Mouse (Mus musculus) adrenal gland, postnatal 25 days (tissue): ENCODE data around the gene Med8. TPM values are rescaled to one million over a fixed set of nuclear protein-coding genes. Genes with fewer than 3 reads are reported as not detected.

Experiments used
- DNase-seq: peaks from one replicate; pipeline ENCODE4 v3.0.0; 2021; ENCODE audit warnings: mixed read lengths
- long read RNA-seq: library from polyadenylated mRNA; stranded (forward); transcript quantifications from one replicate; pipeline ENCODE4 v2.0.0, GENCODE M21; 2021
- total RNA-seq: library from RNA; stranded (reverse); gene quantifications from 2 replicates; pipeline ENCODE4 v1.2.3, GENCODE M21; 2021

Gene Med8
- total RNA-seq: 67.9 and 85.3 TPM in 2 replicates
- long read RNA-seq, transcript Med8-201 (7 exons, 1,145 nt): major isoform, 39 of 67 reads
- long read RNA-seq, transcript Med8-203 (7 exons, 1,134 nt): minor isoform, 5 of 67 reads
- long read RNA-seq, partial matches to known transcripts: 15 of 67 reads
- long read RNA-seq, other reads (novel, unspliced or antisense): 7 of 67 reads

DNA sequence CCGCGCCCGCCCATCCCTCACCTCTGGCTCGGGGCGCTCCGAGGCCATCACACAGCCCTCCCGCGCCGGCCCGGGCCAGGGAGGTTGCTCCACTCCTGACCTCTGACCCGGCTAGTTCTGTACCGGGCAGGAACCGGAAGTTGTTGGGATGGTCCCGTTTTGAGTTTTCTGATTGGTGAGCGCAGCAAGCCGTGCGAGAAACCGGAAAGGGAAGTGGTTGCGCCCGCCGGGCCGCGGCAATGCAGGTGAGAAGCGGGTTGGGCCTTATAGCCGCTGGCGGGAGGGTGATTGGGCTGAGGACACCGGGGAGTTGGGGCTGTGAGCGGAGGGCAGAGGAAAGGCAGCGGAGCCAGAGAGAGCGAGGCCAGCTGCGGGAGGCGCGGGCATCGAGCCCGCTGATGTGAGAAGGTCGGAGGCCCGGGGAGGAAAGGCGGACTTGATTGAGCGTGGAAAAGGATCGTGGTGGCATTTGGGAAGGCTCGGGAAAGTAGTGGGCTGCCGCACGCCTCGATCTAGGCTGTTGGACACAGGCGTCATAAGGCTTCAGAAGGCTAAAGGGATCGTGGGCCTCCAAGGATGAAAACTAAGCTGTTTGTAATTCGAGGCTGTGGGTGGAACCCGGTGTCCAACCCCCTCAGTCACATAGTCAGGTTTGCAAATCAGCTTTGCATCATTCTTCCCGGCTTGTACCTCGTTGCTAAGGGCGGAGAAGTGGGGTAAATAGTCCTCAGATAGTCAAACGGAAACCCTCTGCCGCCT is at the start of gene Med8, which contains the start of gene Szt2:
TSS of gene Med8 (plus strand) at position 196 of the 759 bp plus-strand sequence.
TSS of gene Szt2 (minus strand) at position 132 of the 759 bp plus-strand sequence.
- DNase-seq: peak; percentile 84

DNA sequence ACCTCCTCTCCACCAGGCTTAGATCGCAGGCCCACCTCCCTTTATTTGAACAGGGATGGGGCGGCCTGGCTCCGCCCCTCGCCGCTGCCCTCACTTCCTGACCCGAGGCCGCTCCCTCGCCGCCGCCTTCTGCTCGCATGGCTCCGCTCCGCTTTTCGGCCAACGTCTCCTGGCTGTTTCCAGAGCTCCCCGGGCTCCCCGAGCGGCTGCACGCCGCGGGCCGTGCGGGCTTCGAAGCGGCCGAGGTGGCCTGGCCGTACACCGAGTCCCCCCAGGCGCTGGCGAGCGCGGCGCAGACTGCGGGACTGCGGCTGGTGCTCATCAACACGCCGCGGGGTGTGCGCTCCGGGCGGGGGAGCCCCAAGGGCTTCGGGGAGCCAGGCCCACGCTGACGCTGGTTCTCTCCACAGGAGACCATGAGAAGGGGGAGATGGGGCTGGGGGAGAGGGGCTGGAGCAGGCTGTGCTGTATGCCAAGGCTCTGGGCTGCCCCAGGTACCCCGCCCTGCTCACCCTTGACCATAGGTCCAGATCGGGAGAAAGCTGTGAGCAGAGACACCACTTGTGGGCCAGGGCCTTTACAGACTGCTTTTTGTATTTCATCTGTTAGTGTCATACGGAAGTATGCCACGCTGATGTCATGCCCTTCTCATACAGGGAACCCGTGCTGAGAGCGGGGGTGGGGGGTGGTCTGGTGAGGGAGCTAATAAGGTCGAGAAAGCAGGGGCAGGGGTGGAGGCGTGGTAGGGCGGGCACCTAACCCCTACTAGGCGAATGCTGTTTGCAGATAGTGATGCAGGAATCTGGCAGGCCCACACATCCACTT is 49.0 kb upstream of the Med8 start:
- DNase-seq: peak; percentile 77

DNA sequence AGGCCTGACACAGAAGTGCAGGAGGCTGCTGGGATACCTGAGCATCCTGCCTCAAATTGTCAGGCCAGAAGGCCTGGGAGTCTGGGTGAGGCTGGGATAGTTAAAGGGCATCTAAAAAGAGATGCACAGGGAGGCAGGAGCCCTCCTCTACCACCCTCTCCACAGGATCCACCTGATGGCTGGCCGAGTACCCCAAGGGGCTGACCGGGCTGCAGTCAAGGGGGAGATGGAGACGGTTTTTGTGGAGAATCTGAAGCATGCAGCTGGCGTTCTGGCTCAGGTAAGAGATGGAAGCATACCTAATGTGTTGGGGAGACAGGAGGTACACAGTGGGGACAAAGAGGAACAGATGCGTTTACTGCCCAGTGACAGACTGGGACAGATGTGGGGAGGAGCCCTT is 47.7 kb upstream of the Med8 start:
- no peak for DNase-seq

DNA sequence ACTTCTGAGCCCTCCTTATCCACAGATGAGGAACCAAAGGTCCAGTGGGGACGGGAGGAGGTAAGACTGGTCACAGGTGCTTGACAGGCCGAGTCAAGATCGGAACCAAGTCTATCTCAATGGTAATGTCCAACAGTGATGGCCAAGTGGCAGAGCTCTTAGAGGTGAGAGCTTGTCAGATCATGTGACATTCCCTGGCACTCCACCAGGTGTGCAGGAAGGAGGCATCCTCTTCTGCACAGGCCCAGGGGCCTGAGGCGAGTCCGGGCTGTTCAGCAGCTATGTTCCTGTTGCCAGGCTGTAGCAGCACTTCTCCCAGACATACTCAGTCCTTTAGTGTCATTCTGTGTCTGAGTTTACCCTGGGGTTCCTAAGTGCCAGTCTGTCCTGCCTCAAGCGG is 46.3 kb upstream of the Med8 start:
- DNase-seq: no peak

DNA sequence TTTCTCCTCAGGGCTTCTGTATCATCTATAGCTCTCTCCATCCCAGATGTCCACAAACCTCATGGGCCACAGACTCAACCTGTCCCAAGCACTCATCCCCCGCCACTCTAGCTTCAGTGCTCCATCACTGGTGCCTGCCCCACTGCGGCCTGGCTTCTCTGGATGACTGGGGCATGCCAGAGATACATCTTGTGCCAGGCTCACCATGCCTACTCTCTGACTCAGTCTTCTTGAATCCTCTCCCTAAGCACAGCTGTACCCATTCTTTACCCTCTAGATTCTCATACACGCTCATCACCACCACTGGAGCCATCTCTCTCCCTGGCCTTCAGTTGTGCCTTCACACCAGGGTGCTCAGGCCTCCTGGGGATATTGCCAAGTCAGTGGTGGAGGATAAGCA is 45.2 kb upstream of the Med8 start:
- no peak for DNase-seq

DNA sequence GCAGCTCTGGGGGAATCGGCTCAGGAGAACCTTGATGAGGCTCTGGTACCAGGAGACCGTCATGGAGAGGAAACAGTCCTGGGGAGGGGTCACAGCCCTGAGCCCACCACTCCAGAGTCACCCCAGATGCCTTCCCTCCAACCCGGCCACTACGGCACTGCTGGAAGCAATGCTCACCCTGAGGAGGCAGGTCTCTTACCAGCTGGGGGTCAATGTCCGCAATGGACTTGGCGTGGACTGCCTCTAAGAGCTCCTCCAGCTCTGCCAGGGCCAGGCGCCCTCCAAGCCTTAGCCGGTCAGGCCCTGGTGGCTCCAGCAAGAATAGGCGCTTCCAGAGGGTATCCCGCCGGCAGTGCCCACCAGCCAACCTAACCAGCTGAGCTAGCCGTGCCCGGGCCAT is 44.5 kb upstream of the Med8 start:
- DNase-seq: no peak

DNA sequence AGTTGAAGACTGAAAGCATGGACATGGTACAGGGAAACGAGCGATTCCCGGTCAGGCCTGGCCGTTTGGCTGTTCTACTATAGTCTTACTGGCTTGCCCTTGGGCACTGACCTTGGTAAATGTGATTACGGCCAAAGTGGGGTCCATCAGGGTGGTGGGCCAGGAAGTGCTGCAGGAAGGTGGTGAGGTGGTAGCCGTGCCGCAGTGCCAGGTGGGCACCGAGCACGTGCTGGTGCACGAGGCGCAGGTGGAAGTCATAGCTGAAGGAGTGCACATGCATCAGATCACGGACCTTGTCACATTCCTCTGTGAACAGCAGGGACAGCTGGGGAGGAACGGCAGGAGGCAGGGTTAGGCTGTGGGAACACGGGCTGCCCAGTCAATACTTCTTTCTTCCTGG is 43.1 kb upstream of the Med8 start:
- DNase-seq: no peak

DNA sequence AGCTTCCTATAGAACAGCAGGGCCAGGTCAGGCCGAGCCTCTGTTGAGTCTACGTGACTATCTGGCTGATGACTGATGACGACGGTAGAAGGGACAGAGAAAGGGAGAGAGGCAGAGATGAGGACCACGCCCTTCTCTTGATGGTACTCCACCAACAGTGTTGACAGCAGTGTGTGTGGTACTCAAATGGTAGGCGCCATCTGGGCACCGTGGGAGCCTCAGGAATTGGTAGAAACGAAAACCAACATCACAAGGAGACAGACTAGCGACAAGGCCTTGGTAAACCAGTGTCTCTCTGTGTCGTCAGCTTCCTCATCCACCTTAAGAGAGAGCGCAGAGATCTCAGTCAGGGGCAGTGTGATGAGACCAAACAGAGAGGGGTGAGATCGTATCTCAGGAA is 41.6 kb upstream of the Med8 start:
- DNase-seq: no peak

DNA sequence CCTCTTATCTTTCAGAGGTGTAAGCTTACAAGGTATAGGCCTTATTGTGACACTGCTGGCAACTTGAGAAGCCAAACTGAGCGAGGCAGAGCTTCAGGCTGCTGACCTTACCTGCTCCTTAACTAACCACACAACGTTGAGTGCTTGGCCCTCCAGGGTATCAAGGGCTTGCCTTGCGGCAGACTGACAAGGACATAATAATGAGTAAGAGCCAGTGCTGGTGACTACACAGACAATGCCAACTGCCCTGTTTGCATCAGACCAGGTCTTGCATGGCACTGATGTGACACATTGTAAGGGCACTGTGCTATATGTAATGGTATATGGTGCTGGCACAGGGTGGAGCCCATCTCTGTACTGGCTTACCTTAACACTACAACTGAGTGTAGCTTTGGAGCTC is 40.5 kb upstream of the Med8 start:
- no peak for DNase-seq

DNA sequence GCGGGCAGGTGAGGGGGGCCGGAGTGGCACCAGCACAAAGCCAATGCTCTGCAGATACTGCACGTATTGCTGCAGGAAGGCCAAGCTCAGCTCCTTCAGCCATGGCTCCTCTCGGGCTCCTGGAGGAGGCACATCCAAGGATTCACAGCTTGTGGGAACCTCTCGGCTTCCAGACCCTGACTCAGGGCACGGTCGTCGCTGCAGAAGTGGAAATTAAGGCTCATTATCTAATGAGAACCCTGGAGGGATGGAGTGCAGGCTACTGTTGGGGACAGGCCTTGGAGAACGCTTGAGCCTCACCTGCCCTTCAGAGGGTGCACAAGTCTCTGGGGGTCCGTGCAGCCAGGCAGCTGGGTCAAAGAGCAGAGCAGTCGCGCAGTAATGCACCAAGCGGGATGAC is 37.3 kb upstream of the Med8 start:
- no peak for DNase-seq

DNA sequence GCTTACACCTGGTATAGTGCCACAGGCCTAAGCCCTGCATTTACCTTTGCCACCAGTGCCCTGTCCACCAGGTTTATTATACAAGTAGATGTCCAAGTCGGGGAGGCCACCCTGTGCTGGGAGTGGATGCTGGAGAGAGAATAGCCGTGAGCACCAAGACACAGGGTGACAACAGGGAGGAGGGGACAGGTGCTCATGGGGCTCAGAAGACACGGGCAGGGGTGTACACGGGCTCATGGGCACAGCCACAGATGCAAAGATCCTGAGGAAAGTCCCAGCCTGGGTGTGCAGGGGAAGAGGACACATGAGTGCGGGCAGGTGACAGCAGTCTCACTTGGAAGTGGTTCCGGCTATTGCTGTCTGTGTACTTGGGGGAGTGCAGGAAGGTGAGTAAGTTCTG is 33.1 kb upstream of the Med8 start:
- no peak for DNase-seq

DNA sequence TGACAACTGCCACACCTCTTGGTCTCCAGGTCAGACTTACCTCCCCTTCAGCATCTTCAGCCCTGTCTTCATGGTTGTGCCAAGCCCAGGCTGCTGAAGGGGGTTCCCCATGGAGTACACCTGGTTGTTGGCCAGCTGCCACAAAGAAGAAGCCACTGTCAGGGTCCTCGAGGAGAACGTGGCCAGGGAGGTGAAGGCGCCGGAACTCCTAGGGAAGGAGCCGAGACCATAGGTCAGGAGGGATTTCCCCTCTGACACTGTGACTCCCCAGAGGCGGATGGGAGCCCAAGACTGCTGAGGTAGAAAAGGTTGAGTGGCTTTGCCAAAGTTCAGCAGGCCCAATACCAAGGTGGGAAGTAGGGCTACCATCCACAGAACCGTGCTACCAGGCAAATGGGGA is 25.9 kb upstream of the Med8 start:
- no peak for DNase-seq

DNA sequence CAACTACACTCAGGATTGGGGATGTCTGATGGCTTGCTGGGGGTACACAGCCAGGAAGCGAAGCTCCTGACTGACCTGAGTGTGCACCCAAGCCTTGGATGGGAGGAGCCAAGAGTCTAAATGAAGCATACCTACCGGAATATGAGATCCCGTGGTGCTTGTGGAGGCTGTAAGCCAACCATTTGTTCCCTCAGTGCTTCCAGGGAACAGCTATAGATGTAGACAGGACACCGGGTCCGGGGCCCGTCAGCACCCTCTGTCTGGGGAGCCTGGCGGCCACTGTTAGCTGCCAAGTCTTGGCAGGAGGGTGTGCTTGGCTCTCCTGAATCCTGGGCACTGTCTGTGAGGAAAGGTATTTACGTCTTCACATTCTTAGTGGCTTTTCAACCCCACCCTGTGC is 21.8 kb upstream of the Med8 start:
- no peak for DNase-seq

DNA sequence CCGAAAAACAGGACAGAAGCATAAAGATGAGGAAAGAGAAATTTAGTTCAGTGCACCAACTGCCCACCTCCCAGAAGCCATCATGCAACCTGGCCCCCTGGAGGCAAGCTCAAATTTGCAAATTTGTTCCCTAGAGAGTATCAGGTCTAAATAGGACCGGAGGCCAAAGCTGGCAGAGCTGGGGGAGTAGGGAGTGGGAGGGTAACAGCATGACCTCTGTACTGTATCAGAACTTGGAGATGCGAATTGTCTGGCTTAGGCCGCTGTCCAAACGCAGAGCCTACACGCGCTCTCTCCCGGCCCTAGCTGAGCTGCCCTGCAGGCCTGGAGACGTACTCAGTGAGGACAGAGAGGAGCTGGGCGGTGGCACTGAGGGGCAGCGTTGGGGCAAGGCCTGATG is 19.0 kb upstream of the Med8 start:
- DNase-seq: no peak

DNA sequence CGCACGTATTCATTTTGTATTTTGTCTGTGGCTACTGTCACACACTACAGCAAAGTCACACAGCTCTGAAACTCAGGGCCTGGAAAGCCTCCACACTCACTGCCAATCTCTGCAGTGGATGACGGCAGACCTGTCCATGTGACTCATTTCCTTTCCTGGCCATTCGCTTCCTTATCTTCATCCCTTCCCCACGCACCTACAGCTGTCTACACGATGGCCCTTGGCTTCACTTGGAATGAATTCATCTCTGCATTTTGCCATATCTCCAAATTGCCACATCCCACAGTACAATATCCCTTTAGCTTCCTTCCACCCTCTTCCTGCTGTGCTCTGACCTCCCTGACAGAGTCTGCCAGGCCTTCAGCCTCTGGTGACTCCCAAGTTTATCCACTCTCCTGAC is 14.6 kb upstream of the Med8 start:
- DNase-seq: no peak

DNA sequence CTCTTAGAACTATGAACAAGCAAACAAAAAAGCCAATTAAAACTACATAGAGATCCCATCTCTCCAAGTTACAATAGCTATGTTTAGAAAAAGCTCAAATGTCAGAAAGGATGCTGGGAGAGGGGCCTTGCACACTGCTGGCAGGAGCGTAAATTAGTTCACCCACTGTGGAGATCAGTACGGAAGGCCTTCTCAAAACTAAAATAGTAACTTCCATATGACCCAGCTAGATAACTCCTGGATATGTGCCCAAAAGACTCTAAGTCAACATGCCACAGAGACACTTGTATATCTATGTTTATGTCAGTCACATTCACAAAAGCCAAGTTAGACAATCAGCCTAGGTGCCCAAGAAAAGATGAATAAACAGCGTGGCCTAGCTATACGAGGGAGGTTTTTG is 13.8 kb upstream of the Med8 start:
- no peak for DNase-seq

DNA sequence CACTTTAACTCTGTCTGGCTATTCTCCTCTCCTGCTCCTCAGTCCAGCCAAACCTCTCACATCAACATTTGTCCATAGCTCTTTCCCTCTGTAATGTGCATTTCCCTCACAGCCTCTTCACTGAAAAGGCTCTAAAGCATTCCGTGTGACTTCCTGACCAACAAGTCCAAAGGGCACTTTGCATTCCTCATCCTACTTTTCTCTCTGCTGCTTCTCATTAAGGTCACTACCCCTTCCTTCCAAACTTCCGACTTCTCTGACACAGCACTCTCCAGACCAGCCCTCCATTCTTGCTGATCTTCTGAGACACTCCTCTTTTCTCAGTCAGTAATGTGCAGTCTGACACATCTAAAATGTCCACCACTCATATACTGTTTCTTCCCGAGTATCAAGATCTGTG is 12.7 kb upstream of the Med8 start:
- no peak for DNase-seq

DNA sequence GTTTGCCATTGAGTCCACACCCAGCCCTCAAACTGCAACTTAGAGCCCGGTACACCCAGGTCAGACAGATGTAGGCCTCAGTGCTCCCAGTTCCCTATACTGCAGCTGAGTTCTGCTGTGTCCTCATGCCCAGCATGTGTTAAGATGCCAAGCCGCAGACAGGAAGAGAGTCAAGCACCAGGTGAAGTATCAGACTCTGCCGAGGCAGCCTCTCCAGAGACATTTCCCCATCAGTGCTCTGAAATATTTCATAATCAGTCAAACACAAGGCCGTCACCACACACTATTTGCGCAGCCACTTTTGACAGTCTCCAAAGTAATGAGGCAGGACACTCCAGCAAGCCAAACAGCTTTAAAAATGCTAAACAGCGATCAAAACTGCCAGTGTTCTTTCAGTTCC is 10.7 kb upstream of the Med8 start:
- DNase-seq: no peak

DNA sequence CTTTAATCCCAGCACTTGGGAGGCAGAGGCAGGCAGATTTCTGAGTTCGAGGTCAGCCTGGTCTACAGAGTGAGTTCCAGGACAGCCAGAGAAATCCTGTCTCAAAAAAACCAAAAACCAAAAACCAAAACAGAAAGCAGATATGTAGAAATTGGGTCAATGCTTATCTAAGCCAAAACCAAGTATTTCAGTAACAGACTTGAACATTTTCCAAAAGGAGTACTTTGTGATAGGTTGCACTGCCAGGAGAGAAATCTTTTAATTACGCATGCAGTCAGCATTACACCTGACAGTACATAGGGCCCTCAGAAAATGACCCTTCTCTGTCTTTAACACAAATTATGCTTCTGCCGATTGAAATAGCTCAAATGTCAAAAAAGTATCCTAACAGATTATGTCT is 7.7 kb upstream of the Med8 start:
- no peak for DNase-seq

DNA sequence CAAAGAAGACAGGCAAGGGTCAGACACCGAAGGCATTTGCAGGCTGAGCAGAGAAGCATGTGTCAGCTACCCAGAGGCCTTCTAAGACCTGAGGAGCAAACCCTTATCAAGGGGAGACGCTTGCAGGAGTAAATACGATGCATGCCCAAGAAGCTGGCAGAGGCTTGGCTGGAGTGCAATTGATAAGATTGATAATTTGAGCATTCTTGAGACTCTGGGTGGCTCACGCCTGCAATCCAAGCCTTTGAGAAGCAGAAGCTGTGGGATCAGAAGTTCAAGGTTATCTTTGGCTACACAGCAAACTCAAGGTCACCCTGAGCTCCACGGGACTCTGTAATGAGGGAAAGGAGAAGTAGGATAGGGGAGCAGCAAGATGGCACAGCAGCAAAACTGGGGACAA is 7.2 kb upstream of the Med8 start:
- DNase-seq: no peak

DNA sequence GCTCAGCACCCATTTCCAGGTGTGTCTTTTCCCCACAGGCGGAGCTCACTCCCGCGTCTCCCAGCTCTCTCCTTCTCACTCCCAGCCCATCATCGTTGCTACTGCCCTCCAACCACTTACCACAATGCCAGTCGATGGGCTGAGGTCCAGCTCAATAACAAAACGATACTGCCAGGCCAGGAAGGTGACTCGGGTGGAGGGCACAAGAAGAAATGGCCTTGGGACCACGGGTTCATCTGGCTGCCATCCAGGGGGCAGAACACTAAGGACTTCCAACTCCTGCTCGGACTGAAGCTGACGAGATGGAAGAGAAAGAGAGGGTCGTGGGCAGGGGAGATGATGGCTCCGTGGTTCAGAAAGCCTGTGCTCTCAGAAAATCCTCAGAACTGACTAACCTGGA is 6.4 kb upstream of the Med8 start:
- peak; percentile 32 for DNase-seq

DNA sequence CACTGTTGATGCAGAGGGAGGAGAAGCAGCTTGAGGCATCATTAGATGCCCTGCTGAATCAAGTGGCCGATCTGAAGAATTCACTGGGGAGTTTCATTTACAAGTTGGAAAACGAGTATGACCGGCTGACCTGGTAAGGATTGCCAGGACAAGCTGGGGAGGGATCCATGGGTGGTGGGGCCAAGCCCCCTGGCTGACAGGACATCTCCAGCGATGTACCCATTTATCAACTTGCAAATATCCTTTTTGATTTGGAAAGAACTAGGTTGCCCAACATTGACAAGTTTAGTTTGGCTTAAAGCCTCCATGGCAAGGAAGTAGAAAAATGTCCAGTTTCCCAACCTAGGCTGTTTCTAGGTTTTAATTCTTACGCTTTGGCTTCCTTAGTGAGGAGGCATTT is 1.7 kb downstream of the Med8 start:
- DNase-seq: no peak

DNA sequence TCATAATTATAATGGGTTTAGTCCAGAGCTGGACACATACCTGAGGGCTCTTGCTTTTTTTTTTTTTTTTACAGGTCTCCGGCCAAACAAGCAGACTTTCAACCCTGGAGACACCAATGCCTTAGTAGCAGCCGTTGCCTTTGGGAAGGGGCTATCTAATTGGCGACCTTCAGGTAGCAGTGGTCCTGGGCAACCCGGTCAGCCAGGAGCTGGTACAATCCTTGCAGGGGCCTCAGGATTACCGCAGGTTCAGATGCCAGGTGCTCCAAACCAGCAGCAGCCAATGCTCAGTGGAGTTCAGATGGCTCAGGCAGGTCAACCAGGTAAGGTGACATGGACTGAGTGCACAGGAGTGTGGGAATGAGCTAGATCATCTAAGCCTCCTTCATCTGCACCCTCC is 4.4 kb downstream of the Med8 start:
- DNase-seq: no peak

DNA sequence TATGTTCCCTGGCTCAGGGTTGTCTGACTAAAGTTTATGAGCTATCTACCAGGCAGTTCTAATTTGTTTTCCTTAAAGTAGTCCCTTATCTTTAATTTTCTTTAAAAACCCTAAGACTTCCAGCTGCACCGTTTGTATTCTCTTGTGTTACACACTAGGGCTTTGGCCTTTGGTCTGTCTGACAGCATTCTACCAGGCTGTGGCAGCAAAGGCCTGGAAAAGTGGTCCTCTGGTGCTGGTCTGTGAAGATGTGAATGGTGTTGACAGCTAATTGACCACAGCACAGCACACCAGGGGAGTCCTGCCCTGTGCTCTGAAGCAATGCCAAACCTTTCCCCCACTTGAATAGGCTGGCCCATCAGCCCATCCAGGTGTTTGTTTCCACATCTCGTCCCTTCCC is 6.6 kb downstream of the Med8 start:
- DNase-seq: no peak
